Mouse (Mus musculus) olfactory bulb, adult 2 months (tissue): Measurements from ENCODE around the gene Tenm4. TPM values are rescaled to one million over a fixed set of nuclear protein-coding genes. Genes with fewer than 3 reads are reported as not detected.

Experiments
- H3K27ac ChIP-seq: fragments of 200-500 bp; 2 replicates; pipeline ENCODE4 v1.5.1; 2012; ENCODE audit warnings: low read depth, low read length; ENCODE audit not compliant: insufficient read depth
- H3K4me1 ChIP-seq: fragments of 200-500 bp; 2 replicates; pipeline ENCODE4 v1.6.1; 2012; ENCODE audit warnings: low read length; ENCODE audit not compliant: control insufficient read depth, insufficient read depth
- H3K4me3 ChIP-seq: fragments of 200-500 bp; 2 replicates; pipeline ENCODE4 v1.5.1; 2012; ENCODE audit warnings: mild to moderate bottlenecking, low read depth, low read length, moderate library complexity; ENCODE audit not compliant: insufficient read depth
- CTCF ChIP-seq: fragments of 200-500 bp; IDR thresholded peaks from 2 replicates; pipeline ENCODE4 v1.5.1; 2012; ENCODE audit warnings: low read depth, mild to moderate bottlenecking, low read length, moderate library complexity; ENCODE audit not compliant: insufficient read depth
- POLR2A ChIP-seq: fragments of 200-500 bp; IDR thresholded peaks from 2 replicates; pipeline ENCODE4 v1.6.1; 2012; ENCODE audit warnings: mild to moderate bottlenecking, low read depth, low read length, moderate library complexity; ENCODE audit not compliant: insufficient read depth
- WGBS: fragments of 180-500 bp; shearing (Covaris S2); methylation state at CpG from one replicate; pipeline ENCODE4 v1.1.7; 2018; 5-methylcytosine and 5-hydroxymethylcytosine counted together
- polyA plus RNA-seq: library from polyadenylated mRNA; stranded (reverse); fragments of >200 nt; gene quantifications from 2 replicates; pipeline ENCODE4 v1.2.4, GENCODE M21; 2012; ENCODE audit warnings: low replicate concordance; ENCODE audit not compliant: missing spikeins, insufficient read depth, insufficient read length

Gene Tenm4
- not detected in 2 replicates for polyA plus RNA-seq

DNA sequence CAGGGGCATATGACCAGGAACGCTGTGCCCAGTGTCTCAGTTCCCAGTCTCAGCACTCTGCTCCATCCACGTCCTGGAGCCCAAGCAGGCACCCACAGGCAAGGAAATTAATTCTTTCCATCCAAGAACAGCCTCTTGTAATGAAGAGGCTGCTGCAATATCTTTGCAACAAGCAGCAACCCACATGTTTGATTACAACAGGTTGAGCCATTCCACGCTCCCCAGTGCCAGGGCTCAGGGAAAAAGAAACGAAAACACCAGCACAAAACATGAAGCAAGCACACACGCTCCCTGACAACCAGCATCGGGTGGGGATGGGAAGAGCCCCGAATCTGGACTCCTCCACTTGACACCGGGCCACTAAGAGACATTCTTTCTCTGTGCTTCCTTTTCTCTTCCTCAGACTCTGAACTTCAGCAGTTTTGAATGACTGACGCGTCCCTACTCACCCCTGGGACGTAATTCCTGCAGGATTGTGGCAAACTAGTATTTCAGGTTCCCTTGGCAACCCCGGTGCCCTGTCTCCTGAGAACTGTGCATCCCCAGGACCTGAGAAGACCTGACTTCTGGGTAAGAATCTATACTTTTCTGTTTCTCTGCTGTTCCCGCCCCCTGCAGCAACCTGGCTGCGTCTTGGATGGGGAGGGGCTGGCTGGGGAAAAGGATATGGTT, at the start of gene Tenm4:
Gene Tenm4 (plus strand): TSS at position 323 of the 672 bp plus-strand sequence.
- TF ChIP-seq POLR2A, result no peak
- no peak for TF ChIP-seq CTCF
- whole genome bisulfite sequencing, result 37% methylated on average over 14 of the region's 14 CpGs
- Histone ChIP-seq H3K4me3 (no peak within 1 kb of the TSS), H3K4me1 (peaks cover 14% of the 10 kb centered on the region), H3K27ac (no peak within 1 kb of the TSS)

GRCm38 (mm10) chr7:96130763-96131162, 40.3 kb upstream of the Tenm4 start:
- 63% methylated on average over 4 of the region's 4 CpGs for WGBS
- Histone ChIP-seq H3K4me3 (no peak overlapping the region), H3K4me1 (no peaks in the 10 kb centered on the region), H3K27ac (no peak overlapping the region)
- TF ChIP-seq POLR2A (no peak), CTCF (no peak)

GRCm38 (mm10) chr7:96131175-96131574, 39.9 kb upstream of the Tenm4 start:
- Histone ChIP-seq H3K4me1 (no peaks in the 10 kb centered on the region), H3K4me3 (no peak overlapping the region), H3K27ac (no peak overlapping the region)
- WGBS, result 95% methylated on average over 1 of the region's 1 CpGs
- TF ChIP-seq POLR2A, result no peak

DNA sequence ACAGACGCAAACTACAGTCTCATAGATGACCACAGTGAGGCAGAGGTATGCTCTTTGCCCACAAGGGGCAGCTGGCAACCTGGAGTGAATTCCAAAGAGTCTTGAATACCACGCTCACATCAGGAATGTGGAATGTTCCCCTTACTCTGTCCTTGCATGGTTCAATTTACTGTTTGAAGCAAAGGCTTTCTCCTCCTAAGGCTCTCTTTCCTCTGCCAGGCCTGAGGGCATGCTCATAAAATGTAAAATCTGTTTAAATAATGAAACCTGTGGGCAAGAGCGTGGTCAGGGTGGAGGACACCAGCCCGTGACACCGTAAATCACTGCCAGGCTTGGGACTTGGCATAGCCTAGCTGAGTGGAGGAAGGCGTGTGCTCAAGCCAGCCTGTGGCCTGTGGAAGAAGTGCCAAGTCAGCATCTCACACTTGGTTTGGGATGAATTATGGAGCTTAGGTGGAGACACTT, 34.5 kb upstream of the Tenm4 start:
- Histone ChIP-seq H3K4me1 (no peaks in the 10 kb centered on the region), H3K4me3 (no peak overlapping the region), H3K27ac (no peak overlapping the region)
- 87% methylated on average over 6 of the region's 6 CpGs for WGBS
- TF ChIP-seq POLR2A (no peak), CTCF (no peak)

DNA sequence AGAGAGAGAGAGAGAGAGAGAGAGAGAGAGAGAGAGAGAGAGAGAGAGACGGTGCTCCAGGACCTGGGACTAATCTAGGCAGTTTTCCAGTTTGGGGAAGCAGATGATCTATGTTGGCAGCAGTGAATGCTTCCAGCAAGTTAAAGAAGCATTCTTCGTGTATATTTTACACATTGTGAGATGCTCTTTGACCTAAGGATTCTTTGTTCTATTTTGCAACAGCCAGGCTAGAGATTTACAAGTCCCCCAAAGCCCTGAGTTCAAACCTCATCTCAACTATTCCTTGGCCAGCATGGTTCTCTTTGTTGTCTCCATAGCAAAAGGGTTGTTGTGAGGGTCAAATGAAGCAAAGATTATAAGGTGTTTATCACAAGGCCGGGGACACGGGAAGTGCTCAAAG, 29.2 kb upstream of the Tenm4 start:
- H3K4me3 ChIP-seq, result no peak overlapping the region
- H3K4me1 ChIP-seq, result no peaks in the 10 kb centered on the region
- 80% methylated on average over 4 of the region's 4 CpGs for WGBS
- TF ChIP-seq POLR2A (no peak), CTCF (no peak)
- H3K27ac ChIP-seq, result no peak overlapping the region

DNA sequence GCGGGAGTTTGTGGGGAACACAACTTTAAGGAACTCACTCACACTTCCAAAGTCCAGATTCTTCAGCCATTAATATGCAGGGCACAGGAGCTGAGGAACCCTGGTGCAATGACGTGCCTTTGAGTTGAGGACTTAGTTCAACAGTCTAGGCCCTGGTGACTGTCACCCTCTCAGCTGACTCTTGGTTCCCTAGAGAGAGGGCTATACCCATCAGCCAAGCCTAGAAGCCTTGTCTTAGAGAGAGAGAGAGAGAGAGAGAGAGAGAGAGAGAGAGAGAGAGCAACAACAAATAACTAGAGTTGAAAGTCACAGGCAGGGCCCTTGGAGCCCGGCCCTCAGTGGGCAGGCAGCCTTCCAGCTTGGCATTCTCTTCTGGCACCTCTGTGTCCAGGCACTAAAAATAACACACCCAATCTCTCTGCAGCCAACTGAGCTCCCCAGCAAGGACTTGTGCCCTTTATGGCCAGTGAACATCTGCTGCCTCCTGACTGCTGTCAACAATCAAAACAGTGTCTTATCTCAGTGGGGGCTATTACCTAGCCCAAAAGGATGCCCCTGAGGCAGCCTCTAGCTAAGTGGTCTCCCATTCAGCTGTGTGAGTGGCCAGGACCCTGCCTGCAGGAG, 28.0 kb upstream of the Tenm4 start:
- 72% methylated on average over 3 of the region's 3 CpGs for WGBS
- TF ChIP-seq POLR2A, result no peak
- no peak for TF ChIP-seq CTCF
- H3K4me3 ChIP-seq, result no peak overlapping the region
- H3K27ac ChIP-seq, result no peak overlapping the region
- no peaks in the 10 kb centered on the region for H3K4me1 ChIP-seq

DNA sequence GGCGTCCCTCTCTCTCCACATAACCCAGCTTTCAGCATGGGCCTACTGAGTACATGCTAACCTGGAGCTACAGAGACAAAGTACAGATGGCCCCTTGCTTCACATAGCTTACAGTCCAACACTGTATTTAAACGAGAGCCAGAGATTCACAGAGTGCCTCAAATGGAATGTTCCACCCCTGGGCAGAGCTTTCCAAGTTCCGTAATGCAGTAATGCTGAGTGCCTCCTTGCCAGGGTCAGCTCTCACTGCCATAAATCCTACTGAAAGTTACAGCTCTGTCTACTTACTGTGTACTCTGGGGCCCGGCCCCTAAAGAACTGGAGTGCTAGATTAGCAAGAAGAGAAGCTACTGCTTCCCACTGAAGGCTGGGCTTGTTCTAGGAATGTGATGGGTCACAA, 23.6 kb upstream of the Tenm4 start:
- no peak overlapping the region for H3K4me3 ChIP-seq
- no peak for TF ChIP-seq CTCF
- no peak for TF ChIP-seq POLR2A
- WGBS, result 93% methylated on average over 4 of the region's 4 CpGs
- H3K4me1 ChIP-seq, result no peaks in the 10 kb centered on the region
- H3K27ac ChIP-seq, result no peak overlapping the region

DNA sequence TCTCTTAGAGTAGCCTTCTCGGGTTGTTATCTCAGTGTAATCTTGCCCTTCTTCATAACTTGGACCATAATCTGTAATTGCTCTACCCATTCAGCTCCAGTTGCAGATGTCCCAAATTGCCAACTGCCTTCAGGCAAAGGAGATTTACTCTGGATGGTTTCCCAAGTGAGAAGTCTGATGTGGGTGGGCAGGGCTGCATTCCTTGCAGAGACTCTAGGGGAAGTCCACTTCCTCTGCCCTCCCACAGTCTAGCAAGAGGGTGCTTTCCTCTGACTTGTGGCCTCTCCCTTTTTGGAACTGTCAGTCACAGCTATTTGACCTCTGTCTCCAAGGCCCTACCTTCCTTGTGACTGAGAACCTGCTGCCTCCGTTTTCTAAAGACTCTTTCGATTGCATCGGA, 22.9 kb upstream of the Tenm4 start:
- WGBS, result 90% methylated on average over 4 of the region's 4 CpGs
- TF ChIP-seq POLR2A (no peak), CTCF (no peak)
- Histone ChIP-seq H3K4me3 (no peak overlapping the region), H3K4me1 (peaks cover 4% of the 10 kb centered on the region), H3K27ac (no peak overlapping the region)

GRCm38 (mm10) chr7:96151277-96151676, 19.8 kb upstream of the Tenm4 start:
- WGBS, result 65% methylated on average over 3 of the region's 3 CpGs

More at GRCm38 (mm10) chr7:96151277-96151676, 19.8 kb upstream of the Tenm4 start:
- TF ChIP-seq POLR2A, result no peak
- TF ChIP-seq CTCF, result 0 out of 2 replicates have a peak, but pooled peaks have one; percentile 38
- Histone ChIP-seq H3K27ac (no peak overlapping the region), H3K4me1 (peaks cover 4% of the 10 kb centered on the region), H3K4me3 (no peak overlapping the region)
